Mouse (Mus musculus): ENCODE results near the gene Cse1l. TPM values are rescaled to one million over a fixed set of nuclear protein-coding genes. Genes with fewer than 3 reads are reported as not detected.

The Cse1l gene
- polyA plus RNA-seq, 1 experiment from 2014 or later = 213 TPM

DNA sequence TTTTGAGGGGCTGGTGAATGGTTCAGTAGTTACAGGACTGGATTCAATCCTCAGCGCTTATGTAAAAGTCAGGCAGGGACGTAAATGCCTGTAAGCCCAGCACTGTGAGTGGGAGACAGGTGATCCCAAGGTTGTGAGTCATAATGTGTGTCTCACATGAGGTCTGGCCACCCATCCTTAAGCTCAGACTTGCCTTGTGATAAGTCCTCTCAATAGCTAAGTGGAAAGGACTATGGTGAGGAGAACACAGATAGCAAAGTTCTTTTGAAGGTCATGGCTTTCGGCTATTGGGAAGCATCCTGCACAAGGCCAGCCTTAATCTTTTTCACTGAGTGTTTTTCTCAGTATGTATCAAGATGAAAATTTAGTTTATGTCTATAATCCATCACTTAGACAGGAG is 3.9 kb downstream of the Cse1l start:
- no peak overlapping the region for H3K4me3 ChIP-seq
- H3K4me1 ChIP-seq = peaks cover 15% of the 10 kb centered on the region
- no peaks in the 10 kb centered on the region for H3K27me3 ChIP-seq (replicated peaks; ENCODE audit: low read depth, poor library complexity, severe bottlenecking)
- DNase-seq (ENCODE audit: low spot score) = no peak
- H3K27ac ChIP-seq (replicated peaks) = no peak overlapping the region
- H3K9me3 ChIP-seq = no peaks in the 10 kb centered on the region
- H3K36me3 ChIP-seq (replicated peaks) = peaks cover 50% of the 10 kb centered on the region
- WGBS = 99% methylated on average over 3 of the region's 3 CpGs

DNA sequence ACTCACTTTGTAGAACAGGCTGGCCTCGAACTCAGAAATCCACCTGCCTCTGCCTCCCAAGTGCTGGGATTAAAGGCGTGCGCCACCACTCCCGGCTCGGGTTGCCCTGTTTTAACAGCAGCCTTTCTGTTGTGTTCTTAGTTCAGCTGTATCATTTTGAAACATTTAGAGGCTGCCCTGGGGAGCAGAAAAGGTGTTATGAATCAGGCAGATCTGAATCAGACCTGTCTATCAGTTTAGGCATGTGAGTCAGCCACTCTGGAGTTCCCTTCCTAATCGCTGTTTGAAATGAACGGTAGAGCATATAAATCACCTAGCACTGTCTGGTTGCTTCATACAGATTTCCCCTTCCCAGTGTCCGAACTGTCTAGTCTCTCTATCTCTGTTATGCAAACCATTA is 4.7 kb downstream of the Cse1l start:
- no peak for DNase-seq (ENCODE audit: low spot score)
- Histone ChIP-seq H3K9me3 (no peaks in the 10 kb centered on the region), H3K4me1 (peaks cover 10% of the 10 kb centered on the region), H3K4me3 (no peak overlapping the region), H3K36me3 (replicated peaks) (peaks cover 58% of the 10 kb centered on the region), H3K27ac (replicated peaks) (no peak overlapping the region), H3K27me3 (replicated peaks; ENCODE audit: low read depth, poor library complexity, severe bottlenecking) (no peaks in the 10 kb centered on the region)
- 94% methylated on average over 8 of the region's 8 CpGs for WGBS

DNA sequence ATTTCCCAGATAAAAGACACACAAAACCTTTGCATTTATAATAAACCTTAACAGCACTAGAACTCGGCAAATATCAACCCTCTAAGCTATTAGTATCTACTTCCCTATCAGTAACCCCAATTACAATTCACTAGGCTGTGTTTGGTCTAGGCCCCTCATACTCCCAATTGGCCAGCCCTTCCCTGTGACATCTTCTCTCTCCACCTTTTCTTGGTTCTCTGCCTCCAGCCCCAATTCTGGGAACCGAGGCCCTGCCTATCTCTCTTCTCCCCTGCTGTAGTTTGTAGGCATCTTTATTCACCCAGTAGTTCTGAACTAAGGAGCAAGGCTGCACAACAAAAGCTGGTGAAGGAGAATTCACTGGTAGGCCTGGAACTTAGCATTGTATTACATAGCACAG is 18.1 kb downstream of the Cse1l start:
- H3K27me3 ChIP-seq (replicated peaks; ENCODE audit: low read depth, poor library complexity, severe bottlenecking) = no peaks in the 10 kb centered on the region
- H3K27ac ChIP-seq (replicated peaks) = no peak overlapping the region
- no peaks in the 10 kb centered on the region for H3K9me3 ChIP-seq
- DNase-seq (ENCODE audit: low spot score) = no peak
- no peak overlapping the region for H3K4me3 ChIP-seq
- H3K36me3 ChIP-seq (replicated peaks) = peaks cover 100% of the 10 kb centered on the region
- WGBS = 92% methylated on average over 2 of the region's 2 CpGs
- H3K4me1 ChIP-seq = no peaks in the 10 kb centered on the region

GRCm38 (mm10) chr2:166933943-166934342 is 28.1 kb downstream of the Cse1l start:
- peaks cover 98% of the 10 kb centered on the region for H3K36me3 ChIP-seq (replicated peaks)
- 92% methylated on average over 6 of the region's 6 CpGs for WGBS
- H3K27ac ChIP-seq (replicated peaks) = no peak overlapping the region
- no peaks in the 10 kb centered on the region for H3K27me3 ChIP-seq (replicated peaks; ENCODE audit: low read depth, poor library complexity, severe bottlenecking)
- no peak overlapping the region for H3K4me3 ChIP-seq
- DNase-seq (ENCODE audit: low spot score) = no peak
- no peaks in the 10 kb centered on the region for H3K9me3 ChIP-seq
- H3K4me1 ChIP-seq = no peaks in the 10 kb centered on the region

GRCm38 (mm10) chr2:166934416-166934815 is 28.6 kb downstream of the Cse1l start:
- H3K27me3 ChIP-seq (replicated peaks; ENCODE audit: low read depth, poor library complexity, severe bottlenecking) = no peaks in the 10 kb centered on the region
- no peak for DNase-seq (ENCODE audit: low spot score)
- WGBS = 91% methylated on average over 5 of the region's 5 CpGs
- no peaks in the 10 kb centered on the region for H3K9me3 ChIP-seq
- no peak overlapping the region for H3K27ac ChIP-seq (replicated peaks)
- H3K4me3 ChIP-seq = no peak overlapping the region
- peaks cover 98% of the 10 kb centered on the region for H3K36me3 ChIP-seq (replicated peaks)
- no peaks in the 10 kb centered on the region for H3K4me1 ChIP-seq

- peaks cover 98% of the 10 kb centered on the region for H3K36me3 ChIP-seq (replicated peaks)
- no peak for DNase-seq (ENCODE audit: low spot score)
- no peak overlapping the region for H3K4me3 ChIP-seq
- WGBS = 97% methylated on average over 7 of the region's 7 CpGs
- no peaks in the 10 kb centered on the region for H3K9me3 ChIP-seq
- H3K4me1 ChIP-seq = no peaks in the 10 kb centered on the region
- H3K27me3 ChIP-seq (replicated peaks; ENCODE audit: low read depth, poor library complexity, severe bottlenecking) = no peaks in the 10 kb centered on the region
- no peak overlapping the region for H3K27ac ChIP-seq (replicated peaks)
Observed at GRCm38 (mm10) chr2:166935582-166935981, 29.7 kb downstream of the Cse1l start.

DNA sequence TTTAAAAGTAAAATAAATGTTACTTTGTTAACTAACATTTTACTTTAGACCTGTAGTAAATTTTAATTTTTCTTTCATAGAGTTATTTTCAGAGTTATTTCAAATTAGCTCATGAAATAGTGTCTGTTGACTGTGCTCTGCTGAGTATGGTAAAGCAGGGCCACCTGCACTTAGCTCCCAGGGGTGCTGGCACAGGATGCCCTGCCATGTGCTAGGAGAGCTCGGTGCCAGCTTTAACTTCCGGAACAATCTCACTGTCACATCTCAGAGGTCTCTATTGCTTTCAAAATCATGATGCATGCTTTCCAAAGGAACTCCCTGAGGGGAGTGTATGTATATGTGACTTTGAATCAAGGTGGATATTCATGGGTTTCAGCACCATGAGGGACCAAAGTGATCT is 30.3 kb downstream of the Cse1l start:
- Histone ChIP-seq H3K27me3 (replicated peaks; ENCODE audit: low read depth, poor library complexity, severe bottlenecking) (no peaks in the 10 kb centered on the region), H3K4me1 (no peaks in the 10 kb centered on the region), H3K9me3 (no peaks in the 10 kb centered on the region), H3K4me3 (no peak overlapping the region), H3K27ac (replicated peaks) (no peak overlapping the region), H3K36me3 (replicated peaks) (peaks cover 98% of the 10 kb centered on the region)
- WGBS = 96% methylated on average over 2 of the region's 2 CpGs
- no peak for DNase-seq (ENCODE audit: low spot score)

DNA sequence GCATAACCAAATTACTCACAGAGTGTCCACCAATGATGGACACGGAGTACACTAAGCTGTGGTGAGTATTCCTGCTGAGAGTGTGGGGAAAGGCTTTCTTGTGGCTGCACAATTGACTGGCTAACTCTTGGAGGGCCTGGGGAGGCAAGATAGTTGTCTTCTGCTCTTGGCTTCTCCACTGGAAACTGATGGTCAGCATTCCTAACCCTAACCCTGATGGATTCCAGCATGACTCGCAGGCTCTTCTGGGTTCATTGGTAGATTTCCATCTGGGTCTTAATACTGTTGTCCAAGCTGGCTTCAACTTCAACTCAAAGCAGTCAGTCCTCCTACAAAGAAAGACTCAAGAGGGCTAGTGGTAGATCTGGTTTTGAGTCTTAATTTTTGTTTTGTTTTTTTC is 37.3 kb downstream of the Cse1l start:
- peaks cover 100% of the 10 kb centered on the region for H3K36me3 ChIP-seq (replicated peaks)
- H3K4me1 ChIP-seq = no peaks in the 10 kb centered on the region
- H3K27ac ChIP-seq (replicated peaks) = no peak overlapping the region
- DNase-seq (ENCODE audit: low spot score) = no peak
- H3K9me3 ChIP-seq = no peaks in the 10 kb centered on the region
- no peaks in the 10 kb centered on the region for H3K27me3 ChIP-seq (replicated peaks; ENCODE audit: low read depth, poor library complexity, severe bottlenecking)
- no peak overlapping the region for H3K4me3 ChIP-seq
- 96% methylated on average over 2 of the region's 2 CpGs for WGBS

DNA sequence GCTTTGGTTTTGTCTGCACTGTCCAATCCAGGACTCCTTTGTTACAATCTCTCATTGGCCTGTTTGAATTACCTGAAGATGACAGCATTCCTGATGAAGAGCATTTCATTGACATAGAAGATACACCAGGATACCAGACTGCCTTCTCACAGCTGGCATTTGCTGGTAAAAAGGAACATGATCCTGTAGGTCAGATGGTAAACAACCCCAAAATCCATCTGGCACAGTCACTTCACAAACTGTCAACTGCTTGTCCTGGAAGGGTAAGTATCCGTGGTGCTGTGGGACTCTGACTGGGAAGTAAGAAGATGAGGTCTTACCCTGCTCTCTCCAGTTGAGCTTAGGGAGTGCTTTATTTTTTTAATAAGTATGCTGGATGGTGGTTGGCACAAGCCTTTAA is 38.5 kb downstream of the Cse1l start:
- H3K36me3 ChIP-seq (replicated peaks) = peaks cover 100% of the 10 kb centered on the region
- WGBS = 85% methylated on average over 1 of the region's 1 CpGs

GRCm38 (mm10) chr2:166945456-166945855 is 39.6 kb downstream of the Cse1l start:
- 73% methylated on average over 4 of the region's 4 CpGs for WGBS
- Histone ChIP-seq H3K27ac (replicated peaks) (no peak overlapping the region), H3K27me3 (replicated peaks; ENCODE audit: low read depth, poor library complexity, severe bottlenecking) (no peaks in the 10 kb centered on the region), H3K4me1 (no peaks in the 10 kb centered on the region), H3K9me3 (no peaks in the 10 kb centered on the region), H3K4me3 (no peak overlapping the region), H3K36me3 (replicated peaks) (peaks cover 100% of the 10 kb centered on the region)
- DNase-seq (ENCODE audit: low spot score) = peak; percentile 35

More for the DNA sequence above, 38.5 kb downstream of the Cse1l start:
- Histone ChIP-seq H3K27ac (replicated peaks) (no peak overlapping the region), H3K27me3 (replicated peaks; ENCODE audit: low read depth, poor library complexity, severe bottlenecking) (no peaks in the 10 kb centered on the region), H3K4me3 (no peak overlapping the region), H3K9me3 (no peaks in the 10 kb centered on the region), H3K4me1 (no peaks in the 10 kb centered on the region)
- no peak for DNase-seq (ENCODE audit: low spot score)

DNA sequence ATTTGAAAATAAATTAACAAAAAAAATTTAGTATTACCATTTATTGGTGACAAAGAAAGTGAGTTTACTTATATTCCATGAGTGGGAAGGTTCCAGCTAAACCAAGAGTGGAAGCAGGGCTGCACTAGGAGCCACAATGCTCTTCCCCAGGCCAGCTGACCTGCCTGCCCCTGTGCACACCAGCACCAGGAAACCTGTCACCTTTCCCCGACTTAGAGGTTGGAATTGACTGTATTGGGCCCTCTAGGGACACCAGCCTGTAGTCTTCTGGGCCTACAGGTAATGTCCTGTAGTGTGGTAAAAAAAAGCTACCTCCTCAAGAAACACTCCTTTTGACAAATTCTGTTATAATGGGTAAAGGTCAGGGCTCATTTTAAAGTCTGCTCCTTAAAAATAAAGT is 42.4 kb downstream of the Cse1l start:
- Histone ChIP-seq H3K9me3 (no peaks in the 10 kb centered on the region), H3K27ac (replicated peaks) (no peak overlapping the region), H3K4me3 (no peak overlapping the region), H3K27me3 (replicated peaks; ENCODE audit: low read depth, poor library complexity, severe bottlenecking) (no peaks in the 10 kb centered on the region), H3K4me1 (no peaks in the 10 kb centered on the region), H3K36me3 (replicated peaks) (peaks cover 100% of the 10 kb centered on the region)
- no peak for DNase-seq (ENCODE audit: low spot score)
- WGBS = 67% methylated on average over 1 of the region's 1 CpGs

- Histone ChIP-seq H3K27me3 (replicated peaks; ENCODE audit: low read depth, poor library complexity, severe bottlenecking) (no peaks in the 10 kb centered on the region), H3K36me3 (replicated peaks) (peaks cover 100% of the 10 kb centered on the region), H3K4me3 (no peak overlapping the region), H3K27ac (replicated peaks) (no peak overlapping the region), H3K4me1 (no peaks in the 10 kb centered on the region), H3K9me3 (no peaks in the 10 kb centered on the region)
- no peak for DNase-seq (ENCODE audit: low spot score)
- WGBS = 91% methylated on average over 10 of the region's 10 CpGs
Observed at GRCm38 (mm10) chr2:166948936-166949335, 43.1 kb downstream of the Cse1l start.

- H3K4me3 ChIP-seq = no peak overlapping the region
- H3K27ac ChIP-seq (replicated peaks) = no peak overlapping the region
- no peaks in the 10 kb centered on the region for H3K4me1 ChIP-seq
- no peaks in the 10 kb centered on the region for H3K9me3 ChIP-seq
- DNase-seq (ENCODE audit: low spot score) = no peak
- H3K27me3 ChIP-seq (replicated peaks; ENCODE audit: low read depth, poor library complexity, severe bottlenecking) = no peaks in the 10 kb centered on the region
- H3K36me3 ChIP-seq (replicated peaks) = peaks cover 100% of the 10 kb centered on the region
- whole genome bisulfite sequencing = 89% methylated on average over 14 of the region's 14 CpGs
Observed at GRCm38 (mm10) chr2:166950853-166951648, 45.2 kb downstream of the Cse1l start.
